Mouse (Mus musculus) CH12.LX (cell line): ENCODE results near the gene Orai1. TPM values are rescaled to one million over a fixed set of nuclear protein-coding genes. Genes with fewer than 3 reads are reported as not detected.
A peak's percentile ranks its signal among the peaks of the same experiment; 100 is the strongest.

Experiments
- DNase-seq: peaks from one replicate; pipeline ENCODE4 v3.0.0-alpha.2; 2013; ENCODE audit errors: extremely low read depth
- H3K27ac ChIP-seq: 2 replicates; pipeline ENCODE4 v1.5.1; 2012; ENCODE audit warnings: low read depth, mild to moderate bottlenecking, control low read depth, moderate library complexity; ENCODE audit not compliant: insufficient read depth
- H3K27me3 ChIP-seq: replicated peaks from 2 replicates; pipeline ENCODE3; 2012; ENCODE audit warnings: inconsistent platforms
- H3K36me3 ChIP-seq, 2 experiments: replicated peaks in 1 of 2; 2 replicates each; pipeline versions ENCODE3 to v1.6.1; 2012; ENCODE audit warnings: inconsistent platforms in 1 of 2, low read length in 1 of 2, mild to moderate bottlenecking in 1 of 2, mixed read lengths in 1 of 2, moderate library complexity in 1 of 2; ENCODE audit not compliant: control insufficient read depth in 1 of 2, insufficient read depth in 1 of 2
- H3K4me1 ChIP-seq, 2 experiments: 2 replicates each; pipeline ENCODE4 v1.6.1; 2012; ENCODE audit warnings: inconsistent platforms in 1 of 2, moderate library complexity in 1 of 2; ENCODE audit not compliant: insufficient read depth in 2 of 2, control insufficient read depth in 1 of 2
- H3K4me2 ChIP-seq: 2 replicates; pipeline ENCODE4 v1.6.1; 2012; ENCODE audit warnings: low read depth, mild to moderate bottlenecking, control low read depth; ENCODE audit not compliant: poor library complexity, insufficient read depth, severe bottlenecking
- H3K4me3 ChIP-seq, 3 experiments: fragments of 150-350 bp in 1 of 3; sonication (generic) in 1 of 3; replicated peaks in 1 of 3; 2 replicates each; pipeline versions ENCODE3 to v1.5.1; 2011 to 2012; ENCODE audit warnings: low read depth in 2 of 3, low read length in 2 of 3, mild to moderate bottlenecking in 2 of 3, moderate library complexity in 2 of 3, control low read depth in 1 of 3, improper control_type of control experiment in 1 of 3, inconsistent platforms in 1 of 3, mixed read lengths in 1 of 3; ENCODE audit not compliant: poor library complexity in 1 of 3
- H3K79me2 ChIP-seq: replicated peaks from 2 replicates; pipeline ENCODE4 v1.6.1; 2012; ENCODE audit warnings: mild to moderate bottlenecking, moderate library complexity; ENCODE audit not compliant: control insufficient read depth, poor library complexity, insufficient read depth, severe bottlenecking; ENCODE audit errors: extremely low read depth
- H3K9ac ChIP-seq: 2 replicates; pipeline ENCODE4 v1.6.1; 2012; ENCODE audit warnings: low read depth, mild to moderate bottlenecking, control low read depth, moderate library complexity; ENCODE audit not compliant: insufficient read depth
- H3K9me3 ChIP-seq: replicated peaks from 2 replicates; pipeline ENCODE3; 2012; ENCODE audit warnings: low read length, inconsistent platforms, mixed read lengths
- BHLHE40 ChIP-seq: IDR thresholded peaks from 2 replicates; pipeline ENCODE4 v1.6.1; 2011; ENCODE audit warnings: mild to moderate bottlenecking, low read depth, low read length, improper control_type of control experiment
- CHD1 ChIP-seq: IDR thresholded peaks from 2 replicates; pipeline ENCODE4 v1.6.1; 2012; ENCODE audit warnings: low read depth, low read length, improper control_type of control experiment, inconsistent platforms
- CHD2 ChIP-seq: IDR thresholded peaks from 2 replicates; pipeline ENCODE4 v1.6.1; 2011; ENCODE audit warnings: low read length, improper control_type of control experiment
- CTCF ChIP-seq, 2 experiments: IDR thresholded peaks in 1 of 2; conservative IDR thresholded peaks in 1 of 2; 2 replicates each; pipeline ENCODE4 v1.5.1; 2011 to 2012; ENCODE audit warnings: low read depth in 2 of 2, low read length in 2 of 2, improper control_type of control experiment in 1 of 2, inconsistent platforms in 1 of 2, mild to moderate bottlenecking in 1 of 2, moderate library complexity in 1 of 2
- E2F4 ChIP-seq: IDR thresholded peaks from 2 replicates; pipeline ENCODE4 v1.6.1; 2011; ENCODE audit warnings: low read depth, low read length, improper control_type of control experiment; ENCODE audit not compliant: insufficient replicate concordance
- ELF1 ChIP-seq: IDR thresholded peaks from 2 replicates; pipeline ENCODE4 v1.6.1; 2014; ENCODE audit warnings: low read depth, mild to moderate bottlenecking, inconsistent platforms, low read length, improper control_type of control experiment
- EP300 ChIP-seq: IDR thresholded peaks from 2 replicates; pipeline ENCODE4 v1.6.1; 2011; ENCODE audit warnings: low read length, improper control_type of control experiment
- ETS1 ChIP-seq: conservative IDR thresholded peaks from 2 replicates; pipeline ENCODE4 v1.6.1; 2012; ENCODE audit warnings: low read depth, mild to moderate bottlenecking, inconsistent platforms, low read length, improper control_type of control experiment, moderate library complexity
- GABPA ChIP-seq: IDR thresholded peaks from 2 replicates; pipeline ENCODE4 v1.6.1; 2012; ENCODE audit warnings: low read depth, low read length, improper control_type of control experiment, inconsistent platforms; ENCODE audit not compliant: insufficient replicate concordance
- HCFC1 ChIP-seq: IDR thresholded peaks from 2 replicates; pipeline ENCODE4 v1.6.1; 2012; ENCODE audit warnings: low read depth, mild to moderate bottlenecking, inconsistent platforms, low read length, improper control_type of control experiment
- IRF4 ChIP-seq: IDR thresholded peaks from 2 replicates; pipeline ENCODE4 v1.6.1; 2014; ENCODE audit warnings: low read depth, mild to moderate bottlenecking, inconsistent platforms, low read length, improper control_type of control experiment
- JUN ChIP-seq: IDR thresholded peaks from 2 replicates; pipeline ENCODE4 v1.6.1; 2011; ENCODE audit warnings: low read depth, mild to moderate bottlenecking, low read length, improper control_type of control experiment, moderate library complexity; ENCODE audit not compliant: insufficient read depth
- JUND ChIP-seq: conservative IDR thresholded peaks from 2 replicates; pipeline ENCODE4 v1.6.1; 2011; ENCODE audit warnings: low read depth, low read length, improper control_type of control experiment
- KAT2A ChIP-seq: IDR thresholded peaks from 2 replicates; pipeline ENCODE4 v1.6.1; 2012; ENCODE audit warnings: low read length, improper control_type of control experiment, inconsistent platforms; ENCODE audit not compliant: insufficient replicate concordance
- MAFK ChIP-seq: IDR thresholded peaks from 2 replicates; pipeline ENCODE4 v1.6.1; 2011; ENCODE audit warnings: low read length, improper control_type of control experiment; ENCODE audit not compliant: insufficient replicate concordance
- MAX ChIP-seq: IDR thresholded peaks from 2 replicates; pipeline ENCODE4 v1.6.1; 2011; ENCODE audit warnings: low read length, improper control_type of control experiment
- MAZ ChIP-seq: IDR thresholded peaks from 2 replicates; pipeline ENCODE4 v1.6.1; 2012; ENCODE audit warnings: low read depth, mild to moderate bottlenecking, inconsistent platforms, low read length, improper control_type of control experiment, moderate library complexity
- MEF2A ChIP-seq: IDR thresholded peaks from 2 replicates; pipeline ENCODE4 v1.6.1; 2014; ENCODE audit warnings: low read depth, mild to moderate bottlenecking, inconsistent platforms, low read length, improper control_type of control experiment, borderline replicate concordance
- MYC ChIP-seq: IDR thresholded peaks from 2 replicates; pipeline ENCODE4 v1.6.1; 2011; ENCODE audit warnings: low read depth, mild to moderate bottlenecking, improper control_type of control experiment, low read length
- NELFE ChIP-seq: IDR thresholded peaks from 2 replicates; pipeline ENCODE4 v1.6.1; 2011; ENCODE audit warnings: low read depth, low read length, improper control_type of control experiment
- NRF1 ChIP-seq: IDR thresholded peaks from 2 replicates; pipeline ENCODE4 v1.6.1; 2014; ENCODE audit warnings: low read depth, mild to moderate bottlenecking, inconsistent platforms, low read length, improper control_type of control experiment, moderate library complexity
- PAX5 ChIP-seq: IDR thresholded peaks from 2 replicates; pipeline ENCODE4 v1.6.1; 2012; ENCODE audit warnings: low read length, inconsistent platforms, mixed read lengths
- POLR2A ChIP-seq: IDR thresholded peaks from 2 replicates; pipeline ENCODE4 v1.6.1; 2011; ENCODE audit warnings: low read depth, mild to moderate bottlenecking, improper control_type of control experiment, low read length
- POLR2AphosphoS2 ChIP-seq: IDR thresholded peaks from 2 replicates; pipeline ENCODE4 v1.6.1; 2011; ENCODE audit warnings: low read depth, low read length, improper control_type of control experiment
- RAD21 ChIP-seq: IDR thresholded peaks from 2 replicates; pipeline ENCODE4 v1.6.1; 2011; ENCODE audit warnings: low read depth, mild to moderate bottlenecking, low read length, improper control_type of control experiment, moderate library complexity
- RCOR1 ChIP-seq: conservative IDR thresholded peaks from 2 replicates; pipeline ENCODE4 v1.6.1; 2012; ENCODE audit warnings: low read depth, mild to moderate bottlenecking, inconsistent platforms, low read length, improper control_type of control experiment
- SIN3A ChIP-seq: IDR thresholded peaks from 2 replicates; pipeline ENCODE4 v1.6.1; 2012; ENCODE audit warnings: low read length, improper control_type of control experiment, inconsistent platforms
- SMC3 ChIP-seq: IDR thresholded peaks from 2 replicates; pipeline ENCODE4 v1.6.1; 2011; ENCODE audit warnings: low read depth, low read length, improper control_type of control experiment
- TBP ChIP-seq: conservative IDR thresholded peaks from 2 replicates; pipeline ENCODE4 v1.6.1; 2011; ENCODE audit warnings: low read depth, low read length, improper control_type of control experiment
- TCF12 ChIP-seq: IDR thresholded peaks from 2 replicates; pipeline ENCODE4 v1.6.1; 2014; ENCODE audit warnings: low read depth, mild to moderate bottlenecking, inconsistent platforms, low read length, improper control_type of control experiment
- UBTF ChIP-seq: IDR thresholded peaks from 2 replicates; pipeline ENCODE4 v1.6.1; 2012; ENCODE audit warnings: low read depth, mild to moderate bottlenecking, inconsistent platforms, low read length, improper control_type of control experiment, moderate library complexity
- USF1 ChIP-seq: IDR thresholded peaks from 2 replicates; pipeline ENCODE4 v1.6.1; 2014; ENCODE audit warnings: low read depth, mild to moderate bottlenecking, inconsistent platforms, low read length, improper control_type of control experiment
- USF2 ChIP-seq: conservative IDR thresholded peaks from 2 replicates; pipeline ENCODE4 v1.6.1; 2011; ENCODE audit warnings: low read depth, low read length, improper control_type of control experiment
- ZC3H11A ChIP-seq: IDR thresholded peaks from 2 replicates; pipeline ENCODE4 v1.6.1; 2012; ENCODE audit warnings: low read depth, mild to moderate bottlenecking, inconsistent platforms, low read length, improper control_type of control experiment
- ZKSCAN1 ChIP-seq: IDR thresholded peaks from 2 replicates; pipeline ENCODE4 v1.6.1; 2012; ENCODE audit warnings: low read depth, inconsistent platforms, low read length, improper control_type of control experiment, borderline replicate concordance
- ZMIZ1 ChIP-seq: IDR thresholded peaks from 2 replicates; pipeline ENCODE4 v1.6.1; 2012; ENCODE audit warnings: low read depth, mild to moderate bottlenecking, inconsistent platforms, low read length, improper control_type of control experiment
- ZNF384 ChIP-seq: IDR thresholded peaks from 2 replicates; pipeline ENCODE4 v1.6.1; 2012; ENCODE audit warnings: low read depth, low read length, improper control_type of control experiment, inconsistent platforms
- dilution Hi-C: fragments of 300-500 bp; cut with MboI; formaldehyde crosslinking; loops from 2 replicates; pipeline ENCODE4 v1.14.3; 2020; ENCODE audit warnings: low sequenced_read_pairs; ENCODE audit not compliant: extremely low pct_unique_long_range_greater_than_20kb, extremely low pct_ligation_motif_present
- in situ Hi-C: fragments of 300-500 bp; cut with MboI; formaldehyde crosslinking; loops from 3 replicates; pipeline ENCODE4 v1.14.3; 2019; ENCODE audit warnings: low sequenced_read_pairs, low pct_ligation_motif_present, low pct_unique_long_range_greater_than_20kb, mixed read lengths
- polyA plus RNA-seq: library from polyadenylated mRNA; unstranded; fragments of >175 nt; gene quantifications from 2 replicates; pipeline ENCODE4 v1.2.1, GENCODE M21; 2012; ENCODE audit warnings: low read depth; ENCODE audit not compliant: insufficient read length
- total RNA-seq, 2 experiments: library from RNA; depleted of rRNA; stranded (reverse); fragments of 300-350 nt in 1 of 2; fragments of >200 nt in 1 of 2; gene quantifications; 2 replicates each; pipeline ENCODE4 v1.2.3; 2012 to 2014

Orai1 gene
- total RNA-seq (2012; rRNA removed) (17.8 and 18.6 TPM in 2 replicates), total RNA-seq (2014; rRNA removed) (14.6 and 17.4 TPM in 2 replicates), polyA plus RNA-seq (23.1 and 27.7 TPM in 2 replicates)

DNA sequence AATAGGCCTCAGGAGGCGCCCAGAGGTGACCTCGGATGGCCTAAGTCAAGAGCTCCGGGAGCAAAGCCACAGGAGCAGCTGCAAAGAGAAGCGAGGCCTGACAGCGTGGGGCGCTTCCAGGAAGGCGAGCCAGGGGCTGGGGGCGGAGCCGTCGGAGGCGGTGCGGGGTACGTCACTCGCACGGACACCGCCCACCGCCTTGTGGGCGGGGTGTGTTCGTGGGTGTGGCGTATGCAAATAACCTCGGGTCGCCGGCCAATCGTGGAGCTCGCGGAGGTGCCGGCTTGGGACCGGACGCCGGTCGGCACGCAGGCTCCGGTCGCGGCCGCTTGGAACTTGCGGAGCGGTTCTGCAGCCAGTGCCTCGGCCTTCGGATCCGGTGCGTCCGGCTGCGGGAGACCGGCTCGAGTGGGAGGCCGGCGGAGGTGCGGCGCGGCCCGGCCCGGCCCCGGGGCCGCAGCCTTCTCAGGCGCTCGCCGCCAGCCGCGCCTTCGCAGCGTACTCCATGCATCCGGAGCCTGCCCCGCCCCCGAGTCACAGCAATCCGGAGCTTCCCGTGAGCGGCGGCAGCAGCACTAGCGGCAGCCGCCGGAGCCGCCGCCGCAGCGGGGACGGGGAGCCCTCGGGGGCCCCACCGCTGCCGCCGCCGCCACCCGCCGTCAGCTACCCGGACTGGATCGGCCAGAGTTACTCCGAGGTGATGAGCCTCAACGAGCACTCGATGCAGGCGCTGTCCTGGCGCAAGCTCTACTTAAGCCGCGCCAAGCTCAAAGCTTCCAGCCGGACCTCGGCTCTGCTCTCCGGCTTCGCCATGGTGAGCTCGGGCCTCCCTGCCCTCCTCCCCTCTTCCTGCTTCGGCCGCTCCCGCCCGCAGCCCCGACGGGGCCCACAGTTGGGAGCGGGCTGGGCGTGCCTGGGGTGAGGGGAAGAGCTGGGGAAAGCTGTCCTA lies at the start of gene Orai1:
Gene Orai1 (plus strand): TSS at position 322 of the 949 bp plus-strand sequence.
- H3K4me2 ChIP-seq, result peak within 1 kb of the TSS; percentile 88
- no peaks in the 10 kb centered on the region; the same call in 1 of the 2 replicates for H3K79me2 ChIP-seq
- in situ Hi-C loops, result no loop called here
- no peaks in the 10 kb centered on the region for H3K9me3 ChIP-seq
- peaks cover 8 to 59% of the 10 kb centered on the region in 2 experiments for H3K4me1 ChIP-seq
- peak within 1 kb of the TSS; percentile 75 for H3K27ac ChIP-seq
- H3K9ac ChIP-seq, result peak within 1 kb of the TSS; percentile 75
- dilution Hi-C loops, result no loop called here
- peak; percentile 92 for DNase-seq
- peaks cover 0 to 27% of the 10 kb centered on the region in 2 experiments for H3K36me3 ChIP-seq
- peak within 1 kb of the TSS; percentile 75 to 86 (median 82) for H3K4me3 ChIP-seq
- H3K27me3 ChIP-seq, result no peaks in the 10 kb centered on the region
- no peak for TF ChIP-seq E2F4
- peak; percentile 88 for TF ChIP-seq UBTF
- TF ChIP-seq TBP, result peak; percentile 89
- TF ChIP-seq ZC3H11A, result no peak
- no peak for TF ChIP-seq MAZ
- TF ChIP-seq GABPA, result no peak
- TF ChIP-seq CTCF (conservative IDR thresholded peaks at IDR 0.05 in 1 of 2, IDR thresholded peaks at IDR 0.05 in 1 of 2; ENCODE audit: low read depth in 2 of 2, low read length in 2 of 2), result no peak
- peak; percentile 61 for TF ChIP-seq NRF1
- no peak for TF ChIP-seq ZNF384
- no peak for TF ChIP-seq JUN
- TF ChIP-seq RAD21, result no peak
- TF ChIP-seq MYC, result no peak; the same call in 1 of the 2 replicates
- no peak for TF ChIP-seq SMC3
- TF ChIP-seq CHD2, result no peak
- no peak for TF ChIP-seq ETS1
- TF ChIP-seq USF1, result no peak
- no peak for TF ChIP-seq ZKSCAN1
- no peak for TF ChIP-seq CHD1
- no peak for TF ChIP-seq PAX5
- no peak for TF ChIP-seq EP300
- TF ChIP-seq RCOR1, result no peak
- peak; percentile 74 for TF ChIP-seq ELF1
- peak; percentile 84; the same call in 1 of the 2 replicates for TF ChIP-seq POLR2AphosphoS2
- TF ChIP-seq MEF2A, result no peak
- TF ChIP-seq NELFE, result peak; percentile 90
- TF ChIP-seq BHLHE40, result no peak; the same call in 1 of the 2 replicates
- no peak for TF ChIP-seq ZMIZ1
- no peak for TF ChIP-seq JUND
- TF ChIP-seq USF2, result no peak
- TF ChIP-seq SIN3A, result peak; percentile 21; the same call in 1 of the 2 replicates
- no peak; the same call in 1 of the 2 replicates for TF ChIP-seq HCFC1
- no peak; the same call in 1 of the 2 replicates for TF ChIP-seq IRF4
- no peak for TF ChIP-seq KAT2A
- TF ChIP-seq TCF12, result peak; percentile 89; the same call in 1 of the 2 replicates
- TF ChIP-seq MAFK, result no peak
- peak; percentile 97 for TF ChIP-seq POLR2A
- TF ChIP-seq MAX, result peak; percentile 65; the same call in 1 of the 2 replicates
